Mouse (Mus musculus): ENCODE data around the gene Ly6g6d. TPM values are rescaled to one million over a fixed set of nuclear protein-coding genes. Genes with fewer than 3 reads are reported as not detected.
A peak's percentile ranks its signal among the peaks of the same experiment; 100 is the strongest.

Gene Ly6g6d
- polyA plus RNA-seq, 1 experiment: not detected

DNA sequence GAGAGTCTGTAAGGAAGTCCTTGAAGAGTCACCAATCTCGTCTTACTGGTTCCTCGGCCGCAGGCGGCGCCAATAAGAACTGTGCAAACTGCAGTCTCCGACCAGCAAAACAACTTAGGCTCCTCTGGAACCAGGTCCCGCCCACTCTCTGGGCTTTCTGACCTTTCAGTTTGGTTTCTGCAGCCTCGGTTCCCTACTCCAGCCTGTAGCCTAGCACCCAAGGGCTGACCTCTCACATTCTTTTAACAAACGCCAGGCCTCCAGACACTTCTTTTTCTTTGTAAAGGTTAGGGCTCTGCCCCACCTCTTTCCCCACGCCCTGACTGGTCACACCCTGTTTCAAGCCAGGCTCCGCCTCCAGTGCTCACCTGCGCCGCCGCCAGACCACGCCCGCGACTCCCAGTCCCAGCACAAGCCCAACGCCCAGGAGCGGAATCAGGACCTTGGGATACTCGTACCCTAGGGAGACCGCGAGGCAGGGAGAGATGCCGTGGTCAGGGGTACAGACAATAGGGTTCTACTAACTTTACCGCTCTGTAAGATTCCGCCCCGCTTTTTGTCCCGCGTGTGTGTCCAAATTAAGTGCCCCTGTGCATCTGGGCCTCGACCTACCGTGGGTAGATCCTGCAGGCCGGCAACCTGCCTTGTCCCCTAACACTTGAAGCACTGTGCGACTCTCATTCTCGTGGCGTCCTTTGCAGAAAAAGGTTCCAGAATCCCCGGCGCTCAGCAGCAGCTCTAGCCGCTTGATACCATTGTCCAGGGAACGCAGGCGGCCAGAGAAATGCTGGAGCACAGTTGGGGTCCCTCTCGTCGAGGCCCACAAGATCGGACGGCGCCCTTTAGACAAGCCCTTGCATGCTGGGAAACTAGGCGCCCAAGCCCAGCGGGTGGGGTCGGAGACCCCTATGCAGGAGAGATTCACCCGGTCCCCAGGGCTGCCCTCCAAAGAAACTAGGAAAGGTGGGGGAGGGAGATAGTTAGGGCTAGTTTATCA is 12.6 kb downstream of the Ly6g6d start, which contains the start of gene Ly6g6c:
Ly6g6c (plus strand) TSS at position 438 of the 997 bp plus-strand sequence.
- Histone ChIP-seq H3K27ac (ENCODE audit: insufficient read depth, low read depth, low read length) (no peak within 1 kb of the TSS), H3K4me1 (ENCODE audit: control insufficient read depth, insufficient read depth, low read length) (peaks cover 9% of the 10 kb centered on the region; the same call in 1 of the 2 replicates), H3K4me3 (ENCODE audit: insufficient read depth, low read depth, low read length) (no peak within 1 kb of the TSS)
- WGBS: 16% methylated on average over 48 of the region's 48 CpGs
- TF ChIP-seq CTCF (IDR thresholded peaks at IDR 0.05; ENCODE audit: insufficient read depth, low read depth, low read length) (no peak), POLR2A (IDR thresholded peaks at IDR 0.05; ENCODE audit: insufficient read depth, low read depth, low read length) (no peak)

DNA sequence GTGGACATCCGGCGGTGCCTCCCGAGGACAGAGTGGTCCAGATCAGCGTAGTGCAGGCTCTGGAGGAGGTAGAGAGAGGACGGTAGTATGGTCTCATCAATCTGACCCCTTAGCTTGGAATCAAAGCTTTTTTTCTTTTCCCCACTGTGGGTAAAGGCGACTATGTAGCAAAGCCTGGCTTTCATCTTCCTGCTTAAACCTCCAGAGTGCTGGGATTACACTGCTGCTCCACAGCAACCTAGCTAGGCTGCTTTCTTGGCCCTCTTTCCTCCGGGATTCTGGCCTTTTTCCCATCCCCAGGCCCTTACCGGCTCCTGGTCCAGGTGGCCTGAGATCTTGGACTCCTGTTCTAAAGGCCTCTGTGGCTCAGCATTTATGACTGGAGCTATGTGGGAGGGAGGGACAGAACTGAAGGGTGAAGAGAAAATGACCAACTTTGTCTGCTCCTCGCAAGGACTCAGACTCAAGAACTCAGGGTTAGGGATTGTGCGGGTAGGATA is 13.4 kb downstream of the Ly6g6d start:
- Histone ChIP-seq H3K27ac (ENCODE audit: insufficient read depth, low read depth, low read length) (no peak overlapping the region), H3K4me1 (ENCODE audit: control insufficient read depth, insufficient read depth, low read length) (peaks cover 14% of the 10 kb centered on the region; the same call in 1 of the 2 replicates), H3K4me3 (ENCODE audit: insufficient read depth, low read depth, low read length) (no peak overlapping the region)
- 59% methylated on average over 10 of the region's 10 CpGs for WGBS
- TF ChIP-seq CTCF (IDR thresholded peaks at IDR 0.05; ENCODE audit: insufficient read depth, low read depth, low read length) (no peak), POLR2A (IDR thresholded peaks at IDR 0.05; ENCODE audit: insufficient read depth, low read depth, low read length) (no peak)

DNA sequence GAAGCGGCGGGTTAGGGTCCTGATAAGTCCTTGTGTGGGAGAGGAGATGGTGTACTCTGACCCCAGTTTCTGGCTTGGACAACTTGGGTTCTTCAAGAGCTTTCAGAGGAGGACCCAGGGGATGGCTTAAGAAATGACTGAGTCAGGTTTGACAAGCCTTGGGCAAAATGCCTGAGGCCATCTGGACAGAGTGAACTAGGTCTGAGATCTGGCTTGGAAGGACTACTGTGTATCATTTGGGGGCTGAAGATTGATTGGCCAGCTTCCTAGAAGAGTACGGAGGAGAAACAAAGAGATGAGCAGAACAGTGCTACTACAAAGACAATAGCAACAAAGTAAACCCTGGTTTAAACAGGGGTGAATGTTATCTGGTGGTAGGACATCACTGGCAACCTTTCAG is 14.4 kb downstream of the Ly6g6d start:
- WGBS: 93% methylated on average over 3 of the region's 3 CpGs
- H3K4me1 ChIP-seq (ENCODE audit: control insufficient read depth, insufficient read depth, low read length): peaks cover 18% of the 10 kb centered on the region; the same call in 1 of the 2 replicates
- H3K4me3 ChIP-seq (ENCODE audit: insufficient read depth, low read depth, low read length): no peak overlapping the region
- H3K27ac ChIP-seq (ENCODE audit: insufficient read depth, low read depth, low read length): no peak overlapping the region
- no peak for TF ChIP-seq POLR2A (IDR thresholded peaks at IDR 0.05; ENCODE audit: insufficient read depth, low read depth, low read length)
- TF ChIP-seq CTCF (IDR thresholded peaks at IDR 0.05; ENCODE audit: insufficient read depth, low read depth, low read length): no peak

DNA sequence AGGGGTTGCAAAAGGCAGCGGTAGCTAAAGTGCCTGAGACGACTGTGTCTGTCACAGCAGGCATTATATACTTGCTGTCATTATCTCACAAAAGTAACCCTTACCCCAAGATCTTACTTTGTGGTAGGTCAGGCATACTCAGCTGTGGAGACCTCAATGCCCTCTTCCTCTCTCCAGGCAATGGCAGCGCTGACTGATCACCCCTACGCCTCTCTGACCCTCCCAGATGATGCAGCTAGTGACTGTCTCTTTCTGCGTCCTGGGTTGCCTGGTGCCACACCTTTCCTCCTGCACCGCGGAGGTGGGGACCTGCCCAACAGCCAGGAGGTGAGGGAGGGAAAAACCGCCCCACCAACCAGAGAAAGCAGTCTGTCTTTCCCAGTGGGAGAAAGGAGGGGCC is 16.6 kb downstream of the Ly6g6d start:
- 81% methylated on average over 8 of the region's 8 CpGs for WGBS
- Histone ChIP-seq H3K4me3 (ENCODE audit: insufficient read depth, low read depth, low read length) (no peak overlapping the region), H3K4me1 (ENCODE audit: control insufficient read depth, insufficient read depth, low read length) (peaks cover 18% of the 10 kb centered on the region; the same call in 1 of the 2 replicates), H3K27ac (ENCODE audit: insufficient read depth, low read depth, low read length) (no peak overlapping the region)
- TF ChIP-seq POLR2A (IDR thresholded peaks at IDR 0.05; ENCODE audit: insufficient read depth, low read depth, low read length) (no peak), CTCF (IDR thresholded peaks at IDR 0.05; ENCODE audit: insufficient read depth, low read depth, low read length) (no peak)

DNA sequence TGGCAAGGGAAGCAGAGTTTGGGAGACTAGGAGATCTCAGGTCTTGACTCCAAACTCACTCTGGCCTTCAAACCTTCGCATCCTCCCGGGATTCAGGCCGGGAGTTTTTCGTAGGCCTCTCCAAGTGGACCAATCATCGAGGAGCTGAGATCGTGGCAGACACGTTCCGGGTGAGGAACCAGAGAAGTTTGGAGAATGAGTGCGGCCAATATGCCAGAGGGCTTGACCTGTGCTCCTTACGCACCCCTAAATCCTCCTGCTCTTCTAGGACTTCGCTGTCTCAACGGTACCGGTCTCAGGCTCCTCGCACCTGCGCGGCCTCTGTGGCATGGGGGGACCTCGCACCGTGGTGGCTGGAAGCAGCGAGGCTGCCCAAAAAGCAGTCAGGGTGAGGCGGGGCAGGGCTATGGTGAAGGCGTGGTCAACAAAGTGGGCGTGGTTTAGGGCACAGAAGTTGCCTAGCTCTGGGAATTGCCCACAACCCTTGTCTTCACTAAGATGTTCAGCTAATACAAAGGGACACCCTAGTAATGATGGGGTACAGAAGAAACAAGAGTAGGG is 17.0 kb downstream of the Ly6g6d start:
- TF ChIP-seq POLR2A (IDR thresholded peaks at IDR 0.05; ENCODE audit: insufficient read depth, low read depth, low read length) (no peak), CTCF (IDR thresholded peaks at IDR 0.05; ENCODE audit: insufficient read depth, low read depth, low read length) (no peak)
- Histone ChIP-seq H3K4me3 (ENCODE audit: insufficient read depth, low read depth, low read length) (no peak overlapping the region), H3K4me1 (ENCODE audit: control insufficient read depth, insufficient read depth, low read length) (peaks cover 18% of the 10 kb centered on the region; the same call in 1 of the 2 replicates), H3K27ac (ENCODE audit: insufficient read depth, low read depth, low read length) (no peak overlapping the region)
- 73% methylated on average over 22 of the region's 22 CpGs for WGBS

DNA sequence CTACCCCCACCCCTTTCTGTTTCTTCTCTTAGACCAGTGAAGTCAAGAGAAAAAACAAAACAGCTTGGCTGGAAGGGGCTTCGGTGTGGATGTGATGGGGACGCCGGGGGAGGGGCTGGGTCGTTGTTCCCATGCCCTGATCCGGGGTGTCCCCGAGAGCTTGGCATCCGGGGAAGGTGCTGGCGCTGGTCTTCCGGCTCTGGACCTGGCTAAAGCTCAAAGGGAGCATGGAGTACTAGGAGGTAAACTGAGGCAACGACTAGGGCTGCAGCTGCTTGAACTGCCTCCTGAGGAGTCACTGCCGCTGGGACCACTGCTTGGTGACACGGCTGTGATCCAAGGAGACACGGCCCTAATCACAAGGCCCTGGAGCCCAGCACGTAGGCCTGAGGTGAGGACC is 17.8 kb downstream of the Ly6g6d start:
- peak overlapping the region; percentile 78; the same call in 1 of the 2 replicates for H3K4me3 ChIP-seq (ENCODE audit: insufficient read depth, low read depth, low read length)
- WGBS: 15% methylated on average over 14 of the region's 14 CpGs
- H3K4me1 ChIP-seq (ENCODE audit: control insufficient read depth, insufficient read depth, low read length): peaks cover 12% of the 10 kb centered on the region; the same call in 1 of the 2 replicates
- H3K27ac ChIP-seq (ENCODE audit: insufficient read depth, low read depth, low read length): no peak overlapping the region
- TF ChIP-seq CTCF (IDR thresholded peaks at IDR 0.05; ENCODE audit: insufficient read depth, low read depth, low read length) (no peak), POLR2A (IDR thresholded peaks at IDR 0.05; ENCODE audit: insufficient read depth, low read depth, low read length) (no peak)

DNA sequence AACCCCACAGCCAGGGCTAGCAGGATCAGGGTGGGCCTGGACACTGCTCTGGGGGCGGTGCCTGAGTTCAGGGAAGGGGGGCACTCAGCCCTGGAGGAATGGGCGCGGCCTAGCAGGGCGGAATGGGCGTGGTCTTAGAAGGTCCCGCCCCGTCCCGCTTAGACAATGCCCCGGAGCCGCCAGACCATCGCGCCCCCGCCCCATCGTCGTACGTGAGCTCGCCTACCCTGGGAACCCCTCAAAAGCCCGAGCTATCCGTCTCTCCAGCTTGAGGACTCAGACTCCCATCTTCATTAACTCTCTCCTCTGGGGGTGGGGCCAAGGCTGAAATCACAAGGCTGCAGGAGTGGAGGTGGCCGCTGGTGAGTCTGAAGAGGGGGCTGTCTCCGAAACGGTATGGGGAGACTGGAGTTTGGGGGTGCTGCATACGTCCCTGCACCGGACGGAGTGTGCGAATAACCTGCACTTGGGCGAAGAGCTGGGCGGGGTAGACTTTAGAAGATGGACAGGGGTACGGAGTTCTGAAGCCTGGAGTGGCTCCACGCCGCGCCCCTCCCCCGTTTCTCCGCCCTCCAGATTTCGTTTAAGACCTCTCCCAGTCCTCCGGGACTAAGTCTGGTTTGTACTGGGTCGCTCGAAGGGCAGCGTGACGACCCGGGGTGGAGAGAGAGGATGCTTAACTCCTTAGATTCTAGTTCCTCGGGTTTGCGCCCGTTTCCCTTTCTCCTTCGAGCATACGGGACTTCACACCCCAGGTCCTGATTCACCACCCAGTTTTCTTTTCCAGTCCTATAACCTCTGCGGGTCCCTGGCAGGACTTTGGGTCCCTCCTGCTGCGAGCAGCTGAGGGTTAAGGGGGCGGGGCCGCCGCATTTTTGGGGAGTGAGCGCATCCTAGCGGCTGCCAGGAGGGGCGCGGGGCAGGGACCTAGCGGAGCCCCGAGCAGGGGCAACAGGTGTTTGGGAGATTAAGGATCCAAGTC is 18.7 kb downstream of the Ly6g6d start, which contains the start of gene Ddah2:
Ddah2 (plus strand) TSS at position 125 of the 982 bp plus-strand sequence.
- WGBS: under 1% methylated on average over 57 of the region's 57 CpGs
- Histone ChIP-seq H3K4me1 (ENCODE audit: control insufficient read depth, insufficient read depth, low read length) (peaks cover 10% of the 10 kb centered on the region; the same call in 1 of the 2 replicates), H3K4me3 (ENCODE audit: insufficient read depth, low read depth, low read length) (peak within 1 kb of the TSS; percentile 78), H3K27ac (ENCODE audit: insufficient read depth, low read depth, low read length) (peak within 1 kb of the TSS; percentile 4; the same call in 1 of the 2 replicates)
- TF ChIP-seq POLR2A (IDR thresholded peaks at IDR 0.05; ENCODE audit: insufficient read depth, low read depth, low read length): no peak; the same call in 1 of the 2 replicates
- TF ChIP-seq CTCF (IDR thresholded peaks at IDR 0.05; ENCODE audit: insufficient read depth, low read depth, low read length): peak; percentile 86

DNA sequence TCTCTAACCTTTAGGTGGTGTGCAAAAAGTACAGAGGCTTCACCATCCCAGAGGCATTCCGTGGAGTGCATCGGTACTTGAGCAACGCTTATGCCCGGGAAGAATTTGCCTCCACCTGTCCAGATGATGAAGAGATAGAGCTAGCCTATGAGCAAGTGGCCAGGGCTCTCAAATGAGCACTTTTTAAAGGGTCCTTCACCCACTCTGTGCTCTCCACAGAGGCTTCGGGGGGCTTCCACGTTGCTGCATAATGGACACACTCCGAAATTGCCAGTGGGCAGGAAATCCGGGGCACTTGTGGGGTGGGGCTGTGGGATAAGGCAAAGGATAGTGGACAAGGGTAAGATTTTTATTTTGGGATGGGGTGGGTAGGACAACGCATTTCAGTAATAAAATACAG is 19.5 kb downstream of the Ly6g6d start:
- Histone ChIP-seq H3K27ac (ENCODE audit: insufficient read depth, low read depth, low read length) (no peak overlapping the region), H3K4me3 (ENCODE audit: insufficient read depth, low read depth, low read length) (no peak overlapping the region), H3K4me1 (ENCODE audit: control insufficient read depth, insufficient read depth, low read length) (peaks cover 10% of the 10 kb centered on the region; the same call in 1 of the 2 replicates)
- TF ChIP-seq CTCF (IDR thresholded peaks at IDR 0.05; ENCODE audit: insufficient read depth, low read depth, low read length) (no peak), POLR2A (IDR thresholded peaks at IDR 0.05; ENCODE audit: insufficient read depth, low read depth, low read length) (no peak)
- WGBS: 71% methylated on average over 9 of the region's 9 CpGs

Data from olfactory bulb, adult 2 months (tissue).